10 mouse cellular contexts compared by ENCODE assay signal in genomic region chr1:34150416-34151093, GRCm38 (mm10).
A peak's percentile ranks its signal among the peaks of the same experiment; 100 is the strongest.
DNase-seq lines count a peak whose midpoint lies in the region; ATAC-seq and TF ChIP-seq lines count a peak whose summit lies in the region.
"Had no signal": no experiment of that assay in that cellular context is flagged by ENCODE, and none has a peak within 500 bp of the region (broad histone marks: within the 10 kb centered on the region; RNA-seq: fewer than 3 reads in every experiment).

No protein-coding gene starts in this region.

- no peak overlapping the region for H3K9ac ChIP-seq in forebrain, embryonic 12.5 days
- H3K9ac ChIP-seq in intestine, embryonic 16.5 days (ENCODE audit: low read depth, low read length), result no peak overlapping the region
- H3K9ac ChIP-seq in liver, embryonic 11.5 days (ENCODE audit: low read depth, low read length), result no peak overlapping the region

- no peaks in the 10 kb centered on the region for H3K27me3 ChIP-seq in forebrain, embryonic 12.5 days
- H3K27me3 ChIP-seq in intestine, embryonic 16.5 days (replicated peaks; ENCODE audit: control insufficient read depth, insufficient read depth, low read length), result no peaks in the 10 kb centered on the region
- no peaks in the 10 kb centered on the region for H3K27me3 ChIP-seq in liver, embryonic 11.5 days (replicated peaks; ENCODE audit: control insufficient read depth, insufficient read depth, low read length)

- H3K4me1 ChIP-seq in forebrain, embryonic 12.5 days, result peaks cover 8% of the 10 kb centered on the region
- H3K4me1 ChIP-seq in intestine, embryonic 16.5 days (ENCODE audit: control insufficient read depth, insufficient read depth, low read length), result peaks cover 4% of the 10 kb centered on the region; the same call in 1 of the 2 replicates
- no peaks in the 10 kb centered on the region for H3K4me1 ChIP-seq in liver, embryonic 11.5 days (replicated peaks; ENCODE audit: control insufficient read depth, insufficient read depth, low read length)

- 17% methylated on average over 10 of the region's 10 CpGs for WGBS in forebrain, embryonic 12.5 days
- 43% methylated on average over 10 of the region's 10 CpGs for WGBS in intestine, embryonic 16.5 days
- 84% methylated on average over 10 of the region's 10 CpGs for WGBS in liver, embryonic 11.5 days

- no peak overlapping the region for H3K4me2 ChIP-seq in forebrain, embryonic 12.5 days
- H3K4me2 ChIP-seq in intestine, embryonic 16.5 days (ENCODE audit: low read depth, low read length), result no peak overlapping the region
- no peak overlapping the region for H3K4me2 ChIP-seq in liver, embryonic 11.5 days

- H3K36me3 ChIP-seq in forebrain, embryonic 12.5 days (replicated peaks), result no peaks in the 10 kb centered on the region
- no peaks in the 10 kb centered on the region for H3K36me3 ChIP-seq in intestine, embryonic 16.5 days (ENCODE audit: control insufficient read depth, insufficient read depth, low read length)
- no peaks in the 10 kb centered on the region for H3K36me3 ChIP-seq in liver, embryonic 11.5 days (ENCODE audit: control insufficient read depth, insufficient read depth, low read length)

- H3K9me3 ChIP-seq in forebrain, embryonic 12.5 days, result no peaks in the 10 kb centered on the region
- no peaks in the 10 kb centered on the region for H3K9me3 ChIP-seq in intestine, embryonic 16.5 days (ENCODE audit: control insufficient read depth, low read length)
- no peaks in the 10 kb centered on the region for H3K9me3 ChIP-seq in liver, embryonic 11.5 days (ENCODE audit: control insufficient read depth, low read length)

- intact Hi-C loops in gastrocnemius, adult 2 months (cut with DNase I), result no loop called here
- intact Hi-C loops in gastrocnemius, postnatal 36 days (cut with DNase I), result no loop called here

- DNase-seq in gastrocnemius, adult 2 months, result peak; percentile 39
- no peak for DNase-seq in gastrocnemius, postnatal 36 days
- peak; percentile 79 for DNase-seq in 3T3-L1 (ENCODE audit: low read depth, low spot score)
- DNase-seq in cerebellum, postnatal 4 days (ENCODE audit: low spot score in 2 of 2), result no peak
- no peak for DNase-seq in liver, embryonic 11.5 days (ENCODE audit: low spot score)
- no peak for DNase-seq in spleen, adult 18-20 months

- H3K27ac ChIP-seq in gastrocnemius, adult 2 months, result peak overlapping the region; percentile 78
- H3K27ac ChIP-seq in forebrain, embryonic 12.5 days, result peak overlapping the region; percentile 83
- peak overlapping the region; percentile 28; the same call in 1 of the 2 replicates for H3K27ac ChIP-seq in intestine, embryonic 16.5 days (ENCODE audit: low read length)
- H3K27ac ChIP-seq in liver, embryonic 11.5 days (ENCODE audit: low read depth, low read length), result no peak overlapping the region

- no peak for TF ChIP-seq CTCF in gastrocnemius, adult 2 months (IDR thresholded peaks at IDR 0.05)

- H3K4me3 ChIP-seq in gastrocnemius, adult 2 months, result peak overlapping the region; percentile 8; the same call in 1 of the 2 replicates
- H3K4me3 ChIP-seq in forebrain, embryonic 12.5 days (replicated peaks), result no peak overlapping the region
- no peak overlapping the region for H3K4me3 ChIP-seq in intestine, embryonic 16.5 days (ENCODE audit: low read length)
- H3K4me3 ChIP-seq in liver, embryonic 11.5 days (ENCODE audit: low read depth, low read length), result no peak overlapping the region

- ATAC-seq in forebrain, embryonic 12.5 days (ENCODE audit: low FRiP score), result peak; percentile 77; the same call in 1 of the 2 replicates
- peak; percentile 65 for ATAC-seq in intestine, embryonic 16.5 days
- no peak for ATAC-seq in liver, embryonic 11.5 days (replicated peaks; ENCODE audit: low FRiP score)
- ATAC-seq: CD4-positive, CD25-positive, alpha-beta regulatory T cell, adult 4 months; inflammation-experienced regulatory T-cells, adult 6 months had no signal

Comparison
In these comparisons a context has a peak if more than half of its experiments do, and no peak if none do; other contexts are left out.
1. DNase-seq: peak in gastrocnemius, adult 2 months (single experiment) and 3T3-L1 (single experiment); none in gastrocnemius, postnatal 36 days (0 of 2), cerebellum, postnatal 4 days (0 of 2), liver, embryonic 11.5 days (single experiment) and spleen, adult 18-20 months (0 of 2).